Comparison of ENCODE assay signal across 11 mouse cellular contexts in the genomic region with DNA sequence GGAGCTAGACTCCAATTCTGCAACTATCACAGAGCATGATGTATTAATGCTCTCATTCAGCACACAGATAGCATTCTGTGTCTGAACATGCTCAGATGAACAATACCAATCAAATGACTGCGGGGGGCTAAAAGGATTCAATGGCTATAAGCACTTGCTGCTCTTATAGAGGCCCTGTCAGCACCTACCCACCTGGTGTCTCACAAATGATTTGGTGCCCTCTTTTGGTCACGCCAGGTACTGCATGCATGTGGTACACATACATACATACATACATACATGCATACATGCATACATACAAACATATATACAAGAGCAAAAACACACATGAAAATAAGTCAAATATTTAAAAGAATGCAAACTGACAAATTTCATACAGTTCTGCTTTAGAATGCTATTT.
DNase-seq lines count a peak whose midpoint lies in the region; ATAC-seq lines count a peak whose summit lies in the region.
"Had no signal": no experiment of that assay in that cellular context is flagged by ENCODE, and none has a peak within 500 bp of the region (broad histone marks: within the 10 kb centered on the region; RNA-seq: fewer than 3 reads in every experiment).

No protein-coding gene starts in this region.

- no peaks in the 10 kb centered on the region for H3K4me1 ChIP-seq in midbrain, embryonic 14.5 days (ENCODE audit: control insufficient read depth, insufficient read depth, low read length)
- H3K4me1 ChIP-seq: neural tube, embryonic 15.5 days had no signal

- H3K36me3 ChIP-seq in midbrain, embryonic 14.5 days (ENCODE audit: control insufficient read depth, insufficient read depth, low read length): no peaks in the 10 kb centered on the region
- H3K36me3 ChIP-seq: neural tube, embryonic 15.5 days had no signal

- H3K9ac ChIP-seq in midbrain, embryonic 14.5 days (replicated peaks; ENCODE audit: low read length): no peak overlapping the region
- H3K9ac ChIP-seq: neural tube, embryonic 15.5 days had no signal

- H3K27me3 ChIP-seq in midbrain, embryonic 14.5 days (ENCODE audit: control insufficient read depth, insufficient read depth, low read length): no peaks in the 10 kb centered on the region
- H3K27me3 ChIP-seq: neural tube, embryonic 15.5 days had no signal

- WGBS in midbrain, embryonic 14.5 days: 95% methylated on average over 2 of the region's 2 CpGs

- no peak overlapping the region for H3K4me2 ChIP-seq in midbrain, embryonic 14.5 days (ENCODE audit: low read length)
- H3K4me2 ChIP-seq: neural tube, embryonic 15.5 days had no signal

- ATAC-seq in CD4-positive, CD25-positive, alpha-beta regulatory T cell, adult 4 months: no peak
- no peak for ATAC-seq in midbrain, embryonic 14.5 days (ENCODE audit: low FRiP score, low TSS enrichment)

- peak; percentile 53 for DNase-seq in CD4-positive, CD25-positive, alpha-beta regulatory T cell, adult 2 months (ENCODE audit: low read depth, low spot score)
- DNase-seq in left cerebral cortex, postnatal 4 days: peak; percentile 3
- DNase-seq in left cerebral cortex, postnatal 25 days (ENCODE audit: low spot score in 2 of 2): no peak
- peak; percentile 7 for DNase-seq in MEL-GATA-1-ER (ENCODE audit: extremely low read depth, low read depth)
- DNase-seq in mesoderm, embryonic 11.5 days (ENCODE audit: low read depth, low spot score): peak; percentile 25
- DNase-seq in kidney, postnatal 14 days: no peak
- no peak for DNase-seq in midbrain, embryonic 14.5 days
- DNase-seq: cerebellum, adult 18-20 months; lung, postnatal 36 days had no signal

- no peak overlapping the region for H3K27ac ChIP-seq in midbrain, embryonic 14.5 days (replicated peaks; ENCODE audit: low read depth, low read length)
- H3K27ac ChIP-seq: neural tube, embryonic 15.5 days had no signal

- no peak overlapping the region for H3K4me3 ChIP-seq in midbrain, embryonic 14.5 days (replicated peaks; ENCODE audit: low read depth, low read length)
- H3K4me3 ChIP-seq: neural tube, embryonic 15.5 days had no signal

- intact Hi-C loops in left cerebral cortex, postnatal 4 days (cut with DNase I): no loop called here
- intact Hi-C loops in left cerebral cortex, postnatal 25 days (cut with DNase I): no loop called here

- no peaks in the 10 kb centered on the region for H3K9me3 ChIP-seq in midbrain, embryonic 14.5 days (ENCODE audit: control insufficient read depth, low read length)
- H3K9me3 ChIP-seq: neural tube, embryonic 15.5 days had no signal

Comparison
In these comparisons a context has a peak if more than half of its experiments do, and no peak if none do; other contexts are left out.
1. DNase-seq: peak in CD4-positive, CD25-positive, alpha-beta regulatory T cell, adult 2 months (single experiment), left cerebral cortex, postnatal 4 days (single experiment), MEL-GATA-1-ER (single experiment) and mesoderm, embryonic 11.5 days (single experiment); none in left cerebral cortex, postnatal 25 days (0 of 2), kidney, postnatal 14 days (single experiment) and midbrain, embryonic 14.5 days (single experiment).